Mouse (Mus musculus): ENCODE measurements around the gene Glis1. TPM values are rescaled to one million over a fixed set of nuclear protein-coding genes. Genes with fewer than 3 reads are reported as not detected.

The Glis1 gene
- polyA plus RNA-seq, 1 experiment from 2014 or later: 1.7 TPM

DNA sequence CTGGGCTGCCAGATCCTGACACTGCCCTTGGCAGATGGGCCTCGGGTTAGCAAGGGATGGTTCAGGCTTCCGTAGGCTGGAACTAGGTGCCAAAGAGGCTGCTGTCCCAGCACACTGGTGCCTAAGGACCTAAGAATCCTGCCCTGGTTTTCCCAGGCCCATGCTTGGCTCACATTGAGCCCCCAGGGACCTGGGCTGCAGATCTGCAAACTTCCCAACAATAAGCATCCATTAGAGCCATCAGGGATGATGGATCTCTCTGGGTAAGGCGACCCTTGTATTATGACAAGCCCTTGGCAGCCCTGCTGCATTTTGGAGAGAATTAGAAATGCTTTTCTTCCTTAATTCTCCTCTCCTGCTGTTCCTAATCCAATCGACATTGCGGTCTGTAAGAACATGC, 187.0 kb downstream of the Glis1 start:
- Histone ChIP-seq H3K4me2 (no peak overlapping the region), H3K4me1 (replicated peaks) (peaks cover 53% of the 10 kb centered on the region), H3K27me3 (no peaks in the 10 kb centered on the region), H3K9me3 (no peaks in the 10 kb centered on the region), H3K36me3 (no peaks in the 10 kb centered on the region), H3K4me3 (no peak overlapping the region), H3K27ac (peak overlapping the region; percentile 52), H3K9ac (no peak overlapping the region)
- 0 out of 2 replicates have a peak, but pooled peaks have one; percentile 13 for ATAC-seq (ENCODE audit: low FRiP score)
- whole genome bisulfite sequencing: 67% methylated on average over 5 of the region's 5 CpGs

DNA sequence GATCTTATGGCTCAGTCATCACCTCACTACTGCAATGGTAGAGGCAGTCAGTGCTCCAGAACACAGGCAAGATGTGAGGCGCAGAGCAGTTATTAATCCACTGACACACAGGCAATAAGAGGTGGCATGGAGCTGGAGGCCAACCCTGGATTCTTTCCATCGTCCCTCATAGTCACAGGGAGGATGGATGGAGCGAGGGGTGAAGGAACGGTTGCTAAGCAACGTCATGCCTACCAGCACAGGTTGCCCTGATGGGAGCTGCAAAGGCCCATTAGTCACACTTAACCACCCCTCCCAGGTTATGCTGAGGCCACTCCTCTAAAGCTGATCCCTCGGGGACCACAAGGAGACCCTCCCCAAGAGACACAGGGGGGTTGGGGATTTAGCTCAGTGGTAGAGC, 187.9 kb downstream of the Glis1 start:
- H3K4me2 ChIP-seq: no peak overlapping the region
- no peaks in the 10 kb centered on the region for H3K27me3 ChIP-seq
- ATAC-seq (ENCODE audit: low FRiP score): no peak
- 53% methylated on average over 6 of the region's 6 CpGs for WGBS
- no peaks in the 10 kb centered on the region for H3K9me3 ChIP-seq
- no peak overlapping the region for H3K4me3 ChIP-seq
- H3K27ac ChIP-seq: peak overlapping the region; percentile 52
- H3K36me3 ChIP-seq: no peaks in the 10 kb centered on the region
- H3K4me1 ChIP-seq (replicated peaks): peaks cover 53% of the 10 kb centered on the region
- H3K9ac ChIP-seq: no peak overlapping the region

DNA sequence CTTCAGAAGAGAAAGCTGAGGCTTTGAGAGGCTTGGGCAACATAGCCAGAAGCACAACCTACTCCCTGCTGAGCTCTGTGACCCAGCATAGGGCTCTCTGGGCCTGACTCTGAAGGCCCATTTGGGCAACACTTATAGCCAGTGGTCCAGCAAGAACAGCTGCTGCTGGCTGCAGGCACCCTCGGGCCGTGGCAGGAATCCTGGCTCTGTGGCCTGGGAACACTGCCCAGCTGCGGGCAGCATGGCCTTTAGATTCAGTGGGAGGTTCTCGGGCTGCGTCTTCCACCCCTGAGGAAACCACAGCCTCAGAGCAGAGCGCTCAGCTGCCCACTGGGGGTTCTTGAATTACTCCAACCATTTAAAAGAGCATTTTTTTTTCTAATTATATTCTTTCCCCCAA, 189.5 kb downstream of the Glis1 start:
- Histone ChIP-seq H3K27ac (no peak overlapping the region), H3K9ac (no peak overlapping the region)
- 67% methylated on average over 6 of the region's 6 CpGs for WGBS

GRCm38 (mm10) chr4:107624951-107625350, 190.6 kb downstream of the Glis1 start:
- Histone ChIP-seq H3K4me1 (replicated peaks) (peaks cover 49% of the 10 kb centered on the region), H3K36me3 (no peaks in the 10 kb centered on the region), H3K4me3 (no peak overlapping the region), H3K9me3 (no peaks in the 10 kb centered on the region), H3K9ac (no peak overlapping the region), H3K4me2 (no peak overlapping the region), H3K27ac (peak overlapping the region; percentile 58), H3K27me3 (0 out of 2 replicates have a peak, but pooled peaks cover 4% of the 10 kb centered on the region)
- peak; percentile 33; the same call in 1 of the 2 replicates for ATAC-seq (ENCODE audit: low FRiP score)
- WGBS: 50% methylated on average over 5 of the region's 5 CpGs

More for the DNA sequence above, 189.5 kb downstream of the Glis1 start:
- H3K36me3 ChIP-seq: no peaks in the 10 kb centered on the region
- H3K4me1 ChIP-seq (replicated peaks): peaks cover 45% of the 10 kb centered on the region
- no peak overlapping the region for H3K4me2 ChIP-seq
- no peak for ATAC-seq (ENCODE audit: low FRiP score)
- 0 out of 2 replicates have a peak, but pooled peaks cover 2% of the 10 kb centered on the region for H3K27me3 ChIP-seq
- no peaks in the 10 kb centered on the region for H3K9me3 ChIP-seq
- H3K4me3 ChIP-seq: no peak overlapping the region

GRCm38 (mm10) chr4:107628226-107628625, 193.8 kb downstream of the Glis1 start:
- 87% methylated on average over 4 of the region's 4 CpGs for WGBS
- no peak overlapping the region for H3K9ac ChIP-seq
- H3K9me3 ChIP-seq: no peaks in the 10 kb centered on the region
- H3K4me3 ChIP-seq: no peak overlapping the region
- H3K36me3 ChIP-seq: no peaks in the 10 kb centered on the region
- no peak for ATAC-seq (ENCODE audit: low FRiP score)
- 0 out of 2 replicates have a peak, but pooled peaks cover 8% of the 10 kb centered on the region for H3K27me3 ChIP-seq
- no peak overlapping the region for H3K4me2 ChIP-seq
- H3K4me1 ChIP-seq (replicated peaks): peaks cover 32% of the 10 kb centered on the region
- H3K27ac ChIP-seq: no peak overlapping the region

DNA sequence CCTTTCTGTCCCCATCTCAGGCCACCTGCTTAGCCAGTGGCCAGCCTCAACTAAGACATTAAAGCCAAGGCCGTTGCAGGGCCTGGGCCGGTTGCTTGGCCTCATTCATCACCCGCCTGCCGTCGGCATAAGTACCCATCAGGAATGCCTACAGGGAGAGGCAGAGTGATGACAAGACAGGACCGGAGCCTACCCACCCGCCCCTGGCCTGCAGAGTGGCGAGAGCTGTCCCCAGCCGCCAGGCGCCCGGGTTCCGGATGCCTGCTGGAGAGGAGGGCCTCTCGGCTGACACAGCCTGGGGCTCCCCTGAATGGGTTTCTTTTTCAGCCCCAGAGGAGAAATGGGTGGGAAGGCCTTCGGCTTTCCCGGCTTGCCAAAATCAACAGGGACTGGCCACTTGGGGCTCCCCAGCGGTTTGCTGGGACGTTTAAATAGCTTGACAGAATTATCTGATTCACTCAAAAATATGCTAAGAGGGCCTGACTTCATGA, 194.6 kb downstream of the Glis1 start:
- Histone ChIP-seq H3K4me1 (replicated peaks) (peaks cover 26% of the 10 kb centered on the region), H3K27ac (no peak overlapping the region), H3K9me3 (no peaks in the 10 kb centered on the region), H3K36me3 (no peaks in the 10 kb centered on the region), H3K4me2 (no peak overlapping the region), H3K9ac (no peak overlapping the region), H3K27me3 (0 out of 2 replicates have a peak, but pooled peaks cover 8% of the 10 kb centered on the region), H3K4me3 (no peak overlapping the region)
- no peak for ATAC-seq (ENCODE audit: low FRiP score)
- WGBS: 46% methylated on average over 17 of the region's 17 CpGs

GRCm38 (mm10) chr4:107634631-107635030, 200.2 kb downstream of the Glis1 start:
- H3K4me1 ChIP-seq (replicated peaks): peaks cover 19% of the 10 kb centered on the region; the same call in 1 of the 2 replicates
- H3K27me3 ChIP-seq: 0 out of 2 replicates have a peak, but pooled peaks cover 11% of the 10 kb centered on the region
- H3K27ac ChIP-seq: no peak overlapping the region
- H3K36me3 ChIP-seq: no peaks in the 10 kb centered on the region
- no peak overlapping the region for H3K4me3 ChIP-seq
- WGBS: 82% methylated on average over 6 of the region's 6 CpGs
- H3K9me3 ChIP-seq: no peaks in the 10 kb centered on the region
- no peak for ATAC-seq (ENCODE audit: low FRiP score)
- H3K4me2 ChIP-seq: no peak overlapping the region
- H3K9ac ChIP-seq: no peak overlapping the region

- ATAC-seq (ENCODE audit: low FRiP score): no peak
Observed at GRCm38 (mm10) chr4:107636099-107636498, 201.7 kb downstream of the Glis1 start.

DNA sequence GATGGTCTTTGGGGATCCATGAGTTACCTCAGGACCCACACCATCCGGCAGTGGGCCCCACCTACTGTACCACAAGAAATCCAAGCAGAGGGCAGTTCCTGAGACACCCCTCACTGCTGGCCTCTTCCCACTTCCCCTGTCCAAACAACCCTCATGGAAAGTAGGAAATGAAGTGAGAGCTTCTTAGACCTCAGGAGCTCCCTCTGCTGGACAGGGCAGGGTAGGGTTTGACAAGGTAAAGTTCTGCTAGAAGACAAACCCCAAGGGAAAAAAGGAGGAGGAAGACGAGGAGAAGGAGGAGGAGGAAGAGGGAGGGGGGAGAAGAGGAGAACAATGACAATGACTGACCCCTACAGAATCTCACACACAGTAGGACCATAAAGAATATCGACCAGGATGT, 203.3 kb downstream of the Glis1 start:
- 53% methylated on average over 3 of the region's 3 CpGs for WGBS
- no peak overlapping the region for H3K9ac ChIP-seq
- H3K9me3 ChIP-seq: no peaks in the 10 kb centered on the region
- H3K36me3 ChIP-seq: no peaks in the 10 kb centered on the region
- no peak overlapping the region for H3K4me3 ChIP-seq
- no peak overlapping the region for H3K4me2 ChIP-seq
- peaks cover 19% of the 10 kb centered on the region; the same call in 1 of the 2 replicates for H3K4me1 ChIP-seq (replicated peaks)
- no peak for ATAC-seq (ENCODE audit: low FRiP score)
- H3K27me3 ChIP-seq: 0 out of 2 replicates have a peak, but pooled peaks cover 9% of the 10 kb centered on the region
- H3K27ac ChIP-seq: no peak overlapping the region

More at GRCm38 (mm10) chr4:107636099-107636498, 201.7 kb downstream of the Glis1 start:
- Histone ChIP-seq H3K4me2 (no peak overlapping the region), H3K9me3 (no peaks in the 10 kb centered on the region), H3K36me3 (no peaks in the 10 kb centered on the region), H3K4me1 (replicated peaks) (peaks cover 19% of the 10 kb centered on the region; the same call in 1 of the 2 replicates), H3K4me3 (no peak overlapping the region), H3K27me3 (0 out of 2 replicates have a peak, but pooled peaks cover 9% of the 10 kb centered on the region), H3K27ac (no peak overlapping the region), H3K9ac (no peak overlapping the region)
- 79% methylated on average over 6 of the region's 6 CpGs for WGBS

GRCm38 (mm10) chr4:107638303-107638702, 203.9 kb downstream of the Glis1 start:
- no peak overlapping the region for H3K9ac ChIP-seq
- no peaks in the 10 kb centered on the region for H3K36me3 ChIP-seq
- no peak overlapping the region for H3K4me3 ChIP-seq
- 0 out of 2 replicates have a peak, but pooled peaks cover 7% of the 10 kb centered on the region for H3K27me3 ChIP-seq
- no peak; the same call in 1 of the 2 replicates for ATAC-seq (ENCODE audit: low FRiP score)
- no peaks in the 10 kb centered on the region for H3K9me3 ChIP-seq
- peak overlapping the region; percentile 50; the same call in 1 of the 2 replicates for H3K27ac ChIP-seq
- no peak overlapping the region for H3K4me2 ChIP-seq
- peaks cover 19% of the 10 kb centered on the region; the same call in 1 of the 2 replicates for H3K4me1 ChIP-seq (replicated peaks)
- WGBS: 70% methylated on average over 10 of the region's 10 CpGs

- H3K27ac ChIP-seq: no peak overlapping the region
- H3K4me3 ChIP-seq: no peak overlapping the region
- ATAC-seq (ENCODE audit: low FRiP score): no peak
- no peak overlapping the region for H3K9ac ChIP-seq
- no peaks in the 10 kb centered on the region for H3K9me3 ChIP-seq
- no peak overlapping the region for H3K4me2 ChIP-seq
- H3K4me1 ChIP-seq (replicated peaks): peaks cover 12% of the 10 kb centered on the region; the same call in 1 of the 2 replicates
- H3K27me3 ChIP-seq: no peaks in the 10 kb centered on the region
- 72% methylated on average over 4 of the region's 4 CpGs for WGBS
- no peaks in the 10 kb centered on the region for H3K36me3 ChIP-seq
Observed at GRCm38 (mm10) chr4:107641624-107642023, 207.2 kb downstream of the Glis1 start.

GRCm38 (mm10) chr4:107648959-107649485, 214.6 kb downstream of the Glis1 start:
- no peak for ATAC-seq (ENCODE audit: low FRiP score)
- peaks cover 26% of the 10 kb centered on the region for H3K4me1 ChIP-seq (replicated peaks)
- H3K4me3 ChIP-seq: no peak overlapping the region
- H3K4me2 ChIP-seq: no peak overlapping the region
- H3K9me3 ChIP-seq: no peaks in the 10 kb centered on the region
- WGBS: 74% methylated on average over 5 of the region's 5 CpGs
- H3K27ac ChIP-seq: no peak overlapping the region
- H3K36me3 ChIP-seq: no peaks in the 10 kb centered on the region
- no peaks in the 10 kb centered on the region for H3K27me3 ChIP-seq
- H3K9ac ChIP-seq: no peak overlapping the region

Data from hindbrain, embryonic 13.5 days (tissue).